ENCODE assay signal across 9 mouse cellular contexts in the genomic region with DNA sequence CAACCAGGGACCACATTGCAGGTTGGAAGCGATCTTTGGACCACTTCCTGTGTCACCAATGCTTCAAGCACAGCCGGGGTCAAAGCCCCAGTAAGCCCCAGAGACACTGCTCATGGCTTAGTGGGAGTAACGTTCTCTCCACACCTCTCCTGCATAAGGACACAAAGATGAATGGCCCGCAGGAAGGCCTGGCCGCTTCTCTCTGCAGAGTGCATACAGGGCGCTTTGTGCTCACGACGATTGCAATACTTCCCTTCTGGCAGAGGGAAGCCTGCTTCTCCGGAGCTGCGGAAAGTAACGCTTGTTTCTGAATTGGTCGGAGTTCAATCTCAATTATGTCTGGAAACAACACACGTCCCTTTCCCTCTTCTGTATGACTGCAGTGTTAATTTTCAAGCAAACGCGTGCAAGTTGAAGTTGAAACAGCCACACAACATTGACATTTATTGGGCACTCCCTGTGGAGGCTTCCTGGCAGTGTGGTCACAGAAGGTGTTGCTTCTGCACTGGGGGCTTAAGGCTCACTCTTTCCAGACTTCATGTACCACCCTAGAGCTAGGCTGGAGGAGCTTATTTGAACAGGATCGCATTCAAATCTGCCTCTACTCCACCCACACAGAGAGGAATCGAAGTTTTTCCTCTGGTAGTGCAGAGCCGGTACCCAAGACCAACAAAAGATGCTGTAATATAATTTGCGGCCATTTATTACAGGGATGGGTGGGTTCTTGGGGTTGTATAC.
A peak's percentile ranks its signal among the peaks of the same experiment; 100 is the strongest.
DNase-seq lines count a peak whose midpoint lies in the region; ATAC-seq and TF ChIP-seq lines count a peak whose summit lies in the region.
"Had no signal": no experiment of that assay in that cellular context is flagged by ENCODE, and none has a peak within 500 bp of the region (broad histone marks: within the 10 kb centered on the region; RNA-seq: fewer than 3 reads in every experiment).

No protein-coding gene starts in this region.

- H3K4me1 ChIP-seq in forebrain, embryonic 13.5 days = peaks cover 9% of the 10 kb centered on the region; the same call in 1 of the 2 replicates
- peaks cover 8% of the 10 kb centered on the region for H3K4me1 ChIP-seq in forebrain, embryonic 12.5 days

- no peak overlapping the region for H3K4me3 ChIP-seq in forebrain, embryonic 13.5 days
- H3K4me3 ChIP-seq in forebrain, embryonic 12.5 days (replicated peaks) = no peak overlapping the region

- no peak for TF ChIP-seq POLR2A in brain, embryonic 14.5 days (IDR thresholded peaks at IDR 0.05; ENCODE audit: borderline replicate concordance, extremely low read depth, insufficient read depth, insufficient read length, poor library complexity, severe bottlenecking)

- H3K36me3 ChIP-seq in forebrain, embryonic 13.5 days (ENCODE audit: poor library complexity, severe bottlenecking) = no peaks in the 10 kb centered on the region
- no peaks in the 10 kb centered on the region for H3K36me3 ChIP-seq in forebrain, embryonic 12.5 days (replicated peaks)

- ATAC-seq in forebrain, embryonic 13.5 days = peak; percentile 36; the same call in 1 of the 2 replicates
- no peak for ATAC-seq in forebrain, embryonic 12.5 days (ENCODE audit: low FRiP score)
- ATAC-seq: inflammation-experienced regulatory T-cells, adult 6 months had no signal

- DNase-seq in left cerebral cortex, postnatal 10 days (ENCODE audit: extremely low spot score in 1 of 2, low spot score in 2 of 2) = peak; percentile 6 to 15
- DNase-seq in left cerebral cortex, postnatal 36 days (ENCODE audit: low spot score in 2 of 2) = no peak
- DNase-seq in brain, embryonic 14.5 days (ENCODE audit: low read depth) = peak; percentile 39
- DNase-seq in layer of hippocampus, postnatal 14 days (ENCODE audit: low spot score in 2 of 2) = peak; percentile 16 to 28
- no peak for DNase-seq in c-Kit-positive CD71-positive TER-119-positive erythroid progenitor cells, embryonic 14.5 days (ENCODE audit: low spot score)
- DNase-seq in urinary bladder, postnatal 36 days (ENCODE audit: low spot score in 2 of 2) = no peak

- no peaks in the 10 kb centered on the region for H3K9me3 ChIP-seq in forebrain, embryonic 13.5 days (replicated peaks)
- no peaks in the 10 kb centered on the region for H3K9me3 ChIP-seq in forebrain, embryonic 12.5 days

- WGBS in forebrain, embryonic 13.5 days = 75% methylated on average over 19 of the region's 19 CpGs
- 79% methylated on average over 19 of the region's 19 CpGs for WGBS in forebrain, embryonic 12.5 days

- no peak overlapping the region for H3K4me2 ChIP-seq in forebrain, embryonic 13.5 days
- no peak overlapping the region for H3K4me2 ChIP-seq in forebrain, embryonic 12.5 days

- intact Hi-C loops in left cerebral cortex, postnatal 10 days (cut with DNase I) = no loop called here
- intact Hi-C loops in left cerebral cortex, postnatal 36 days (cut with DNase I) = no loop called here

- no peak overlapping the region for H3K27ac ChIP-seq in forebrain, embryonic 13.5 days
- no peak overlapping the region for H3K27ac ChIP-seq in forebrain, embryonic 12.5 days

- H3K9ac ChIP-seq in forebrain, embryonic 13.5 days = no peak overlapping the region
- H3K9ac ChIP-seq in forebrain, embryonic 12.5 days = no peak overlapping the region

- no peak for TF ChIP-seq CTCF in brain, embryonic 14.5 days (IDR thresholded peaks at IDR 0.05; ENCODE audit: borderline replicate concordance, extremely low read depth, insufficient read depth, insufficient read length)

- 0 out of 2 replicates have a peak, but pooled peaks cover 5% of the 10 kb centered on the region for H3K27me3 ChIP-seq in forebrain, embryonic 13.5 days
- H3K27me3 ChIP-seq in forebrain, embryonic 12.5 days = peaks cover 11% of the 10 kb centered on the region

Comparison
In these comparisons a context has a peak if more than half of its experiments do, and no peak if none do; other contexts are left out.
1. DNase-seq: peak in left cerebral cortex, postnatal 10 days (2 of 2), brain, embryonic 14.5 days (single experiment) and layer of hippocampus, postnatal 14 days (2 of 2); none in left cerebral cortex, postnatal 36 days (0 of 2), c-Kit-positive CD71-positive TER-119-positive erythroid progenitor cells, embryonic 14.5 days (single experiment) and urinary bladder, postnatal 36 days (0 of 2).